Mouse (Mus musculus): ENCODE results near the gene Tcp1. TPM values are rescaled to one million over a fixed set of nuclear protein-coding genes. Genes with fewer than 3 reads are reported as not detected.
"Not testable (repeated sequence)": the region's sequence is repeated elsewhere in the genome, so short reads cannot be mapped to it uniquely, and the experiment has no call there.

Gene Tcp1
- total RNA-seq (2015) (568 and 575 TPM in 2 replicates), total RNA-seq (2017) (901 and 1,100 TPM in 2 replicates)

DNA sequence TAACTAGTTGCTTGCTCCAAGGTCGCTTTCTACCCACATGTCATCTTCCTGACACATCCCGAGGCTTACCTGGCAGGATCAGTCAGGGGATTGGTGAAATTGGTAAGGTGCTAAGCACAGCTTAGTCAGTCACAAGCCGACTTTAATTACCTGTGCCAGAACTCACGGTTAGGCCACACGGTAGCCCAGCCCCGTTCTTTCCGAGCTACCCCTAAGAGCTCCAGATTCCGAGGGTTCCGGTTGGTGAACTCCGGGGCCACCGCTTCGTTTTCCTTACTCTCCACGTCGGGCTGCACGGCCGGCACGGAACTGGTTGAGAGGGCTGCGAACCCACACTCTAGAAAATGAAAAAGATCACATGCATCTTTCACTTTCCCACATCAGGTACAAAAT is at the start of gene Tcp1:
TSS of gene Tcp1 (plus strand) at position 214 of the 393 bp plus-strand sequence.
- ATAC-seq (replicated peaks; ENCODE audit: poor library complexity): peak; percentile 4

DNA sequence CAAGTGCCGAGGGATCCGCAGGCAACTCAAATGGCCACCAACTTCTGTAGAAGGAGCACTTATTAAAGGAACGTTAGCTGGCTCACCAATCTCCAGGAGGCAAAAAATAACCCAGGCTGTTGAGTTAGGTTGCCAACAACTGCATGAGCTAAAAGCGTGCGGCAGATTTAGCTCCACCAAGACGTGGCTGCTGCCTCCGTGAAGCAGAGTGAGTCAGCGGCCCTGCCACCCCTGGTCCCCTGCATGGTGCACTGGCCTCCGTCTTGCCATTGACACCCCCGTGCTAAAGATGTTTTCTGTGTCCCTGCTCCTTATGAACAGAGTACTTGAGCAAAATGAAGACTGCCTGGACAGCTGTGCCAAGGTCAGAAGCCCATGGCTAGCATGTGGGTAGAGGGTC is 48.6 kb upstream of the Tcp1 start:
- no peak for ATAC-seq (replicated peaks; ENCODE audit: poor library complexity)

DNA sequence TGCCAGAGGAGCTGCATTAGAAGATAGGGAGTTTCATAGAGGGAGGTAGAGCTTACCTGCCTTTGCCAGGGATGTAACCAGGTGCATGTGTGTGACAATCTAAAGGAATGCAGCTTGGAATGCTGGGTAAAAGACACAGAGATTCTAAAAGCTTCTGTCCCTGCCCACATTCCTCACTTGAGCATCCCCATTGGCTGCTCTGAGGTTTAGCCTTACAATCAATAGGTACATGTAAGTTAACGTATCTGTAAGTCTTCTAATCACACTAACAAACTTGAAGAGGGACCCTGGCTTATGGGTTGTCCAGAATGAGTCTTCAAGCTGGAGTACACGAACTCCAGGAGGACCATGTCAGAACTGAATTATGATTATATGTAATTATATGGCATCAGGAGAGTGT is 47.5 kb upstream of the Tcp1 start, which contains the start of gene Mas1:
TSS of gene Mas1 (minus strand) at position 101 of the 400 bp plus-strand sequence.
- no peak for ATAC-seq (replicated peaks; ENCODE audit: poor library complexity)

GRCm38 (mm10) chr17:12868640-12869039 is 46.9 kb upstream of the Tcp1 start:
- no peak; the same call in 1 of the 2 replicates for ATAC-seq (replicated peaks; ENCODE audit: poor library complexity)

- ATAC-seq (replicated peaks; ENCODE audit: poor library complexity): 0 out of 2 replicates have a peak, but pooled peaks have one; percentile 9
Measured at GRCm38 (mm10) chr17:12872275-12873028, 43.0 kb upstream of the Tcp1 start.

DNA sequence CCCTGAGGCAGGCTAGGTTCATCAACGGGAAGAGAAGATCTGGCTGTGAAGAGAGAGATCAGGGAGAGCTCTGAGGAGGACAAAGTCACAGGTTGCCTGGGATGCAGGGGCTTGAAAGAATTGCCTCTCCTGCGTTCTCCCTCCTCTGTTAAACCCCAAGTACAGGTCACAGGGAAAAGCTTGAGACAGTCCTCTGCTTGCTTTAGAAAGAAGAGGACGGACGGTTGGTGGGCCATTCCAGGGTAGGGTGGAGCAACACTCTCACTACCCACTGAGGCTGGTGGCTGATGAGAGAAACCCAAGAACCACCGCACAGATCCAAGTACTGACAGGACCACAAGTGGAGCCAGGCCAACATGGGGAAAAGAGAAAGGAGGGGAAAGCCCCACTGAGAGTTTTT is 39.8 kb upstream of the Tcp1 start, which contains the start of gene Mrgprh:
TSS of gene Mrgprh (plus strand) at position 301 of the 400 bp plus-strand sequence.
- no peak for ATAC-seq (replicated peaks; ENCODE audit: poor library complexity)

DNA sequence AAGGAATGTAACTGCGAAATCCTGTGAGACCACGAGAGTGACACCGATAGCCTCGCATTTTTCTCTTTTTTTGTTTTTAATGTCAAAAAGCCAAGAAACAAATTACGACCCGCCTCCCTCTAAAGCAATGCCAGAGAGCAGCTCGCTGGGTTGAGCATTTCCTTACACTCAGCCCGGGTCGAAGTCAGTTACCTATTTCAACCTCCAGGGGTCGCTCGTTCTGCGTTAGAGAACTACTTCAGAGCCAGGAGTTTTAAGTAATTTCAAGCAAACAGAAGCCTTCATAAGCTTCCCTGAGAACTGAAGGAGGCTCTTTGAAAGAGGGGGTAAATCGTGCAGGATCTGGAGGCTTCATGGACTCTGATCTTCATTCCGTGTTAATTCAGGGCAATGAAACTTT is 35.3 kb upstream of the Tcp1 start:
- ATAC-seq (replicated peaks; ENCODE audit: poor library complexity): peak; percentile 93

DNA sequence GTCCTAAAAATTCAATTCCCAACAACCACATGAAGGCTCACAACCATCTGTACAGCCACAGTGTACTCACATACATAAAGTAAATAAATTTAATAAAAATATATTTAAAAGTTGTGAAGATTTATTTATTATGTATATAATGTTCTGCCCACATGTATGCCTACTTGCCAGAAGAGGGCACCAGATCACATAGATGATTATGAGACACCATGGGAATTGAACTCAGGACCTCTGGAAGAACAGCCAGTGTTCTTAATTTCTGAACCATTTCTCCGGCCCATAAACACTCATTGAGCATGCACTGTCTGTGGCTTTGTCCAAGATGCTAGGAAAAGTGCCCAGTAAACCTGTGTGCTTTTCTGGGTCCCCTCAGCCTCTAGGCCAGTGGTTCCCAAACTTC is 34.3 kb upstream of the Tcp1 start:
- ATAC-seq (replicated peaks; ENCODE audit: poor library complexity): no peak

GRCm38 (mm10) chr17:12886620-12887019 is 28.9 kb upstream of the Tcp1 start:
- ATAC-seq (replicated peaks; ENCODE audit: poor library complexity): 0 out of 2 replicates have a peak, but pooled peaks have one; percentile 50

DNA sequence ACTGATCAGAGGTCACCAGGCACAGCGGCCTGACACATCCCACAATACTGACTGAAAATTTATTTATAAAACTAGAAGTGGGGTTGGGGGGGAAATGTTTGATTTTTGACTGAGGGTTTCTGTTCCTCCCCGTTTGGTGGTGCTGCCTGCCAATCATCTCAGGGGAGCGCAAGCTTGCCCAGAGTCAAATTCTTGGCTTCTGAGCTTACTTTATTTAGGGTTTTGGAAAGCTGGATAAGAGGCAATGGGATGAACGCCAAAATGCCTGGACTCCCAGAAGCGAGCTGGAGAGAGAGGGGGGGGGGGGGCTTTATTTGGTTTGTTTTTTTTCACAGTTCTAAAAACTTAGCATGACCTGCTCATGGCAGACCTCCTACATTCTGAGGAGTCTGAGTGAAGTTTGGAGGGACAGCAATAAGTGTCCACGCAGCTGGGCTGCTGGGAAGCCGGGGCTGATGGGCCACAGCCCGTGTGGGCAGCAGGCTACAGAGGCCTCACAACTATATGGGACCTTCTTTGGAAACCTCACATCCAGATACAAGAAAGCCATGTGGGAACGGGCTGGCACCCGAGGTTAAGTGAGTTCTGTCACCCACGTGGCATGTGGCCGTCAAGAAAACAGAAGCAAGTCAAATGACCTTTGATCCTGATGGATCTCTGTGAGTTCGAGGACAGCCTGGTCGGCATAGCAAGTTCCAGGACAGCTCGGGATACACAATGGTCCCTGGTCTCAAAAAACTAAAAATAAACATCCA is 28.3 kb upstream of the Tcp1 start:
- no peak for ATAC-seq (replicated peaks; ENCODE audit: poor library complexity)

- ATAC-seq (replicated peaks; ENCODE audit: poor library complexity): no peak
Measured at GRCm38 (mm10) chr17:12891054-12891453, 24.4 kb upstream of the Tcp1 start.

- no peak for ATAC-seq (replicated peaks; ENCODE audit: poor library complexity)
Measured at GRCm38 (mm10) chr17:12892033-12892432, 23.5 kb upstream of the Tcp1 start.

DNA sequence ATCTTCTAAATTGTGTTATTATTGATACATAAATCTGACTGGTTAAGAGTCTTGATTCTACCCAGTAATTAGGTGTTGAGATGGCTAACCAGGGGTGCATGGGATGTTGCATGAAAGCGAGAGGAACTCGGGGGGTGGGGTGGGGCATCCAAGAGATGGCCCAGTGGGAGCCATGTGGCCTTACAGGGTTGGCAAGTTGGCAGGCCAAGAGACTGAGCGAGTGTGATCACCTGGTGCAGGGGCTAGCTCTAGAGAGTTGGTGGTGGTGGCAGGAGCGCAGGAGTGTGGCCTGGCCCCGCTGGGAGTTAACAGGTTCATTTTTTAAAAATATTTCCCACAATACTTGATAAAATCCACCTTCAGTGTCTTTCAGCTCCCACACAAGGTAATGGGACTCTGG is 17.8 kb upstream of the Tcp1 start:
- ATAC-seq (replicated peaks; ENCODE audit: poor library complexity): no peak

DNA sequence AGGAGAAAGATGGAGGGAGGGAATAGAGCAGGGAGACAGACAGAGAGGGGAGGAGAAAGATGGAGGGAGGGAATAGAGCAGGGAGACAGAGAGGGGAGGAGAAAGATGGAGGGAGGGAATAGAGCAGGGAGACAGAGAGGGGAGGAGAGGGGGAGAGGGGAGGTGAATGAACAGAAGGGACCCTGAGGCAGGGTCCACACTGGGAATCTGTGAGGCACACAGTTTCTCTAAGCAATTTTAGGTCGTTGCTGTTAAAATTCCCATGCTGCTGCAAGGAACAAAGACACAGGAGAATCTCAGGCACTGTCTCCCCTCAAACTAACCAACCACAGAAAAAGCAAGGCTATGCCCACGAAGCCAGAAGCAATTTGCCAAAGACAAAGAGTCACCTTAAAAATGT is 16.9 kb upstream of the Tcp1 start:
- ATAC-seq (replicated peaks; ENCODE audit: poor library complexity): not testable (repeated sequence)

GRCm38 (mm10) chr17:12902291-12902690 is 13.2 kb upstream of the Tcp1 start:
- ATAC-seq (replicated peaks; ENCODE audit: poor library complexity): no peak

DNA sequence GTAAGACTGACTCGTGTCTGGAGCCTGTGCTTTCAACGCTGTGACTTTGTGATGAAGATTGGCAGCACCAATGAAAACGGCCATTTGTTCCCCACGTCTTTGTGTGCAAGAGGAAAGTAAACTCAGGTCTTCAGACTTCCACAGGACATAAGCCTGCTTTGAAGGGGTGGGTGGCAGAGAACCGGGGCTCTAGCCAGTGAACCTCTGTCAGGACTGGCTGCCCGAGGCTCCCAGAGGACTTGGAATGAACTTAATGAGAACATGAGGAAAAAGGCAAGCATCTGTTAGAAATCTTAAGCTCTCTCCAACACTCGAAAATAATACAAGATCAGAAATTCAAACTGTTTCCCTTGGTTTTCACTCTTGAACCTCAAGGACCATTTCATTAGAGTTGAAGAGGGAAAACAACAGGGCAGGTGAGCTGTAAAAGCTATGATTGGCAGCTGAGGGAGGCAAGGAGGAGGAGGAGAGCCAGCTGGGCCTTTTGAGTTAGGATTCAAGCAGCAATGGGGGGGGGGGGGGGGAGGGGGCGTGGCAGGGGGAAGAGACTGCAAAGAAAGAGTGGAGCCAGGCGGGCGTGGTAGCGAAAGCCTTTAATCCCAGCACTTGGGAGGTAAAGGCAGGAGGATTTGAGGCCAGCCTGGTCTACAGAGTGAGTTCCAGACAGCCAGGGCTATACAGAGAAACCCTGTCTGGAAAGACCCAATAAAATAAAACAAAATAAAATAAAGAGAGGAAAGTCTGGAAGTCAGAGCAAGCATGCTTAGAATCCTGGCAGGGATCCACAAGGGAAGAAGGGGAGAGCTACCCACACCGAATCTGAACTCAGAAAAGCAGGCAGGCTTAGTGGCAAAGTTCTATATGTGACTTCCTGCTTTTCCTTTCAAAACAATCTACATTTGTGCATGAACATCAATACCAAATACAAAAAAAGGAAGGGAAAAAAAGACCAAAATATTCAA is 11.8 kb upstream of the Tcp1 start:
- ATAC-seq (replicated peaks; ENCODE audit: poor library complexity): no peak

DNA sequence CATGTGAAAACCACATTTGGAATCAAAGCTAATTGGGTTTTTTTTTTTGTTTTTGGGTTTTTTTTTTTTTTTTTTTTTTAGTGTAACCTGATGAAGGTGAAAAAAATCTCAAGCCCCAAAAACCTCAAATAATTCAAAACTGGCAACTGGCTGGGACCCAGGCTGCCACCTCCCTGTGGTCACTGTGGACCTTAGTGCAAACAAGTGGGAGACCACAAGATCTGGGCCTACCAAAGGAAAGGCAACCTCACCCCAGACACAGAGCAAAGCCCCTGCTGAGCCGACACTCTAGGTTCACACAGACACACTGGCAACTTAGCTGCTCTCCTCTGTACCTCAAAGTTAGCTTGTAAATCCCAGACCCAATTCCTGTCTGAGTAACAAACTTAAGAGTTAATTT is 11.2 kb upstream of the Tcp1 start:
- ATAC-seq (replicated peaks; ENCODE audit: poor library complexity): no peak

GRCm38 (mm10) chr17:12905810-12906209 is 9.7 kb upstream of the Tcp1 start:
- ATAC-seq (replicated peaks; ENCODE audit: poor library complexity): no peak

GRCm38 (mm10) chr17:12906436-12906835 is 9.1 kb upstream of the Tcp1 start:
- ATAC-seq (replicated peaks; ENCODE audit: poor library complexity): no peak

DNA sequence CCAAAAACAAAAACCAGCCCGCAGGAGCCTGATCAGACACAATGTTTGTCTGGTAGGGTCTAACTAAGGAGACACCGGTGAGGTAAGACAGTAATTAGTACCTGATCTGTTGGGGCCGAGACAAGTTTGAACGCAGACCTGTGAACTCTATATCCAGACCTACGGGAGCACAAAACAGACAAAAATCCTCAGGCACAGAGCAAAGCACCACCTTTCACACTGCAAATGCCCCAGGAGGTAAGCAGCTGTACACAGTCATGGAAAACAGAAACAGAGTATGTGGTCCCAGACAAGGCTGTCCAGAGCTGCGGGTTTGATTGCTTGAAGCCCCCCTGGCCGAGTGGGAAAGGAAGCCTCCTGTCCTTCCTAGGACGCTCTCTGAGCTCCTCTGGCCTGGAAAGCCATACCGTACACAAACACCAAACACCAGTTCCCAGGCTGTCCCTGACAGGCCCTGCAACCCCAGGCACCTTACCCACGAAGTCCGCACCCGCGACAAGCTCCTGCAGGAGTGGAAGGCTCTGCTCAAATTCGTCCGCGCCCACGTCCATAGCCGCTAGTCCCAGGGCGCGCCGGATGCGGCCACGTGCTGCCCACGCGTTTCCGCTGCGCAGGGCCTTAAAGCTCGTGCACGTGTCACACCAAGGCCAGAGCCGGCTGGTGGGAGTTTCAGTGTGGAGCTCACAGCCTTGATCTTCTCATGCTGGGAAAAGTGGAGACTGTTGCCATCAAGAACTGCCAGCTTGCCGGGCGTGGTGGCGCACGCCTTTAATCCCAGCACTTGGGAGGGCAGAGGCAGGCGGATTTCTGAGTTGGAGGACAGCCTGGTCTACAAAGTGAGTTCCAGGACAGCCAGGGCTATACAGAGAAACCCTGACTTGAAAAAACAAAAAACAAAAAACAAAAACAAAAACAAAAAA is 5.9 kb upstream of the Tcp1 start, which contains the start of gene Pnldc1:
TSS of gene Pnldc1 (minus strand) at position 870 of the 920 bp plus-strand sequence.
- ATAC-seq (replicated peaks; ENCODE audit: poor library complexity): no peak

Data from megakaryocyte progenitor cell, adult 5-6 weeks (primary cell).